Mouse (Mus musculus) bone marrow macrophage, adult 2 months (primary cell): ENCODE data around the gene Slc24a5.

ENCODE experiments used
- CTCF ChIP-seq: IDR thresholded peaks from 2 replicates; pipeline ENCODE4 v1.5.1; 2012; ENCODE audit warnings: low read depth, mild to moderate bottlenecking, low read length, moderate library complexity
- POLR2A ChIP-seq: IDR thresholded peaks from 2 replicates; pipeline ENCODE4 v1.6.1; 2012; ENCODE audit warnings: mild to moderate bottlenecking, low read depth, low read length, borderline replicate concordance

DNA sequence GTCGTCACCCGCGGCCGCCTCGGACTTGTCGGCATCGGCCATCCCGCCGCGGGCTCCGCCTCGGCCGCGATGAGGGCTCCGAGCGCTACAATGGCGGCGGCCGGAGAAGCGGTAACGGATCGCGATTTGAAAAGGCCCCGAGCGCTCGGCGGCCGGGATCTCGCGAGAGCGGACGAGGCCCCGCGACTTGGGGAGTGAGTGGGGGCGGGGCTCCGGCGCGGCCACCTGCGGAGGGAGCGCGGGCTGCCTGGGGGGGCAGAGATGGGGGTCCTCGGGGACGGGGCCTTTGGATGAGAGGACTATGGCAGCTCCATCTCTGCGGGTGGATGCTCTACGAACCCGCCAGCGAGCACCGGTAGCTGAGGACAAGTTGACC is 55.5 kb downstream of the Slc24a5 start, which contains the start of gene Myef2:
- TF ChIP-seq CTCF: no peak
- TF ChIP-seq POLR2A: no peak
